Comparison of ENCODE assay signal across 10 mouse cellular contexts in the genomic region with DNA sequence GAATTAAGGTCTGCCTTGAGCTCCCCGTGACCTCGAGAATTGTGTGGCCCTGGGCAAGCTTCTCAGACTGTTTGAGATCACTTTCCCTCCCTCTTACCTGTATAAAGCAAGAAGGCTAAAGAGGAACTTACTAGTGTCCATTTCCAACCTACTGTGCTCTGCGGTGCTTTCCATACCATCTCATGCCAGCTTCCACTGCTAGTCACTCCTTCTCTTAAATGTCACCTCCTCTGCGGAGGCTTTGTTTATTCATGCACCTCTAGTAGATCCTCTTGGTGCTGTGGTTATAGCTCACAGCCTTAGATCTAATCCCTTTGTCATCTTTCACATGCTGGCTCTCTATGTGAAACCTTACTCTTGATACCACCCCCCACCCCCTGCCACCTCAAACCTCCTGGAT.
"Had no signal": no experiment of that assay in that cellular context is flagged by ENCODE, and none has a peak within 500 bp of the region (broad histone marks: within the 10 kb centered on the region; RNA-seq: fewer than 3 reads in every experiment).

No protein-coding gene starts in this region.

- H3K27ac ChIP-seq: kidney, postnatal 0 days; limb, embryonic 13.5 days; liver, embryonic 14.5 days had no signal

- H3K4me1 ChIP-seq: limb, embryonic 13.5 days had no signal

- H3K4me2 ChIP-seq: limb, embryonic 13.5 days had no signal

- H3K9ac ChIP-seq: limb, embryonic 13.5 days; liver, embryonic 14.5 days had no signal

- H3K4me3 ChIP-seq: limb, embryonic 13.5 days had no signal

- DNase-seq: kidney, adult 11 months; kidney, adult 9 months; kidney, postnatal 36 days; left cerebral cortex, postnatal 4 days; lung, adult 18-20 months; thymus, adult 2 months; thymus, postnatal 25 days had no signal

- H3K27me3 ChIP-seq: limb, embryonic 13.5 days had no signal

- H3K9me3 ChIP-seq: limb, embryonic 13.5 days had no signal

- H3K36me3 ChIP-seq: limb, embryonic 13.5 days had no signal
